Mouse (Mus musculus) spleen, postnatal 10 days (tissue): ENCODE data around the gene Vmn1r177.
"Not testable (repeated sequence)": the region's sequence is repeated elsewhere in the genome, so short reads cannot be mapped to it uniquely, and the experiment has no call there.

ENCODE experiments used
- DNase-seq, 2 experiments: peaks; one replicate each; pipeline ENCODE4 v3.0.0; 2021 to 2022; ENCODE audit warnings: low spot score in 2 of 2

Gene Vmn1r177

DNA sequence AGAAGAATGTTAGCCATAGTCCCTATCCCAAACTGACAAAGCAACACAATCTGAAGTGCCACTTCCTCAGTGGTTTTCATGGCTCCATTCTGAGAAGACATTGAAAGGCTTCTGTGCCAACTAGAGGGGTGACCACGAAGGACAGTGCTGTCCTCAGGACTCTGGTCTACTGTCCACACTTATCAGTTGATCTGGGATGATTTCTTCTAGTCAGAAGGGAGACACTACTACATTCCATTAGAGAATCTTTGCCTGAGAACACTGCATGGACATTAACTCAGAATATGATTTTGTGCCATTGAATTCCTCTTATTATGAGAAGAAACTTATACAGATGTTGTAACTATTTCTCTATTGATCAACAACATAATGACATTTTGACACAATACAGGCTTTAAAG, at the start of gene Vmn1r177:
Vmn1r177 (minus strand) TSS at position 101 of the 400 bp plus-strand sequence.
- DNase-seq, result not testable (repeated sequence)

DNA sequence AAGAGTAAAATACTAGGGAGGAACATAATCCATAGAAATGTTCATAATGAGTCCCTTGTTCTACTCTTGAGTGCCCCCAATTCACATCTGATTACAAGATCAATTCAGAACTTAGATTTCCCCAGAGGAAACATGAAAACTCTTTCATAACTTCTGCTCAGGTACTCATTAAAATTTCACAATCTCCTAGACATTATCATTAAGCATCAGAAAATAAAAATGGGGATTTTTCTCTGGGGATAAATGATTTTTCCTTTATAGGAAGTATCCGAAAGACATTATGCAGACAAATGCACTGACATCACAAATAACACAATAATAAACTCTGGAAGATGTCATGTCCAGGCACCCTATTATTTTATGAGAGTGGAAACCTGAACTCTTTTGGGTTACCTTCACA, 25.5 kb upstream of the Vmn1r177 start, which contains the start of gene Vmn1r178:
Vmn1r178 (plus strand) TSS at position 301 of the 400 bp plus-strand sequence.
- no peak for DNase-seq

DNA sequence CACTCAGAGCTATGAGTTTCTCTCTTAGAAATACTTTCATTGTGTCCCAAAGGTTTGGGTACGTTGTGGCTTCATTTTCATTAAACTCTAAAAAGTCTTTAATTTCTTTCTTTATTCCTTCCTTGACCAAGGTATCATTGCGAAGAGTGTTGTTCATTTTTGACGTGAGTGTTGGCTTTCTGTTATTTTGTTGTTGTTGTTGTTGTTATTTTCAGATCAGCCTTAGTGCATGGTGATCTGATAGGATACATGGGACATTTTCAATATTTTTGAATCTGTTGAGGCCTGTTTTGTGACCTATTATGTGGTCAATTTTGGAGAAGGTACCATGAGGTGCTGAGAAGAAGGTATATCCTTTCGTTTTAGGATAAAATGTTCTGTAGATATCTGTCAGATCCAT, 10.7 kb upstream of the Vmn1r177 start:
- not testable (repeated sequence) for DNase-seq

DNA sequence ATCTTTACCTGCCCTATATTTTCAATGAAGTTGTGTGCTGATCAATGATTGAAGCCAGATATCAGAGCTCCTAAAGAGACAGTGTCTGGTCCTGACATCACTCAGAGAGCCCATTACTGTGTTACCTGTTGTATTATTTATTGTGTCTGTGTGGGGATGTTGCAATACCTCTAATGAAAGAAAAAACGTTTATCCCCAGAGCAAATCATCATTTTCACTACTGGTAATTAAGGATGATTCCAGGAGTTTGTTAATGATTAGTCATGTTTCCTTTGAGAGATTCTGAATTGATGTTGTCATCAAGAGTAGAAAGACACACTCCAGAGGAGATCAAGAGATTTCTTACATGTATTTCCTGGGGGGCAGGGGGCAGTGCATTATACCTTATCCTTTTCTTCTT, 29.0 kb downstream of the Vmn1r177 start, which contains the start of gene Vmn1r176:
Vmn1r176 (minus strand) TSS at position 101 of the 400 bp plus-strand sequence.
- DNase-seq, result not testable (repeated sequence)
